Mouse (Mus musculus): ENCODE data around the gene Sorcs3.

DNA sequence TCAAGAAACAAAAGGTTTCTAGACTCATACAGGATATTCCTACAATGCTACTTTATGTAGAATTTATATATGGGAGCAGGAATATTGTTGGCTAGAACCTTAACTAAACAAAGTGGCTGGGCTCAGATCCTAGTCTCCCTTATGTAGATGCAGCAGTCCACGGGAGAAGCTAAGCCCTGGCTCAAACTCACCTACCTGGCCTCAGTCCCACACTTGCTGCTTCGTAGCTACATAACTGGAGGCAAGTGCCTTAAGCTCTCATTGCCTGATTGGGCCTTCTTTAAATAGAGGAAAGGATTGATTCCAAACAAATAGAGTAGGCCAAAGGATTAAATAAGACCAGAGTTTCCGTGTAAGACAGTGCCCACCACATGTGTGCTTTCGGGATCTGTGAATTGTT is 436.7 kb downstream of the Sorcs3 start:
- TF ChIP-seq POLR2A (IDR thresholded peaks at IDR 0.05; ENCODE audit: low read depth, low read length) (no peak), CTCF (IDR thresholded peaks at IDR 0.05; ENCODE audit: extremely low read depth, insufficient read length, insufficient replicate concordance, low read depth, low read length) (no peak)
